Mouse (Mus musculus) spleen, embryonic (tissue): Measurements from ENCODE around the gene 4922502D21Rik.

ENCODE experiments used
- CTCF ChIA-PET: fragments of 350-600 bp; sonication (Branson Sonifier 250); formaldehyde crosslinking; loops from one replicate; lab custom pipeline; 2022; lab: Charles Lee

Gene 4922502D21Rik

GRCm38 (mm10) chr6:129314655-129315168 lies 16.9 kb downstream of the 4922502D21Rik start:
- CTCF ChIA-PET: no interaction called here

GRCm38 (mm10) chr6:129312499-129312898 lies 19.1 kb downstream of the 4922502D21Rik start:
- CTCF ChIA-PET: no interaction called here

- CTCF ChIA-PET: interaction anchor here (0.6 kb wide), 1 partner anchor 9 kb away, joined by 3 read pairs; no protein-coding TSS in a partner anchor
These were observed 27.4 kb downstream of the 4922502D21Rik start for GRCm38 (mm10) chr6:129304180-129304579.

GRCm38 (mm10) chr6:129288708-129289107 lies 42.9 kb downstream of the 4922502D21Rik start:
- CTCF ChIA-PET: no interaction called here

GRCm38 (mm10) chr6:129284384-129285104 lies 47.1 kb downstream of the 4922502D21Rik start:
- CTCF ChIA-PET: interaction anchor here (0.7 kb wide), 1 partner anchor 14 kb away, joined by 3 read pairs; no protein-coding TSS in a partner anchor

- CTCF ChIA-PET: interaction anchor here (0.5 to 0.7 kb wide), 2 partner anchors 47 to 523 kb away, joined by 3 to 17 read pairs; no protein-coding TSS in a partner anchor
These were observed 48.3 kb downstream of the 4922502D21Rik start for GRCm38 (mm10) chr6:129283271-129283670.

GRCm38 (mm10) chr6:129276483-129276882 lies 55.1 kb downstream of the 4922502D21Rik start:
- CTCF ChIA-PET: no interaction called here

- CTCF ChIA-PET: no interaction called here
These were observed 55.9 kb downstream of the 4922502D21Rik start for GRCm38 (mm10) chr6:129275624-129276203.

- CTCF ChIA-PET: interaction anchor here (0.7 kb wide), 1 partner anchor 16 kb away, joined by 3 read pairs; no protein-coding TSS in a partner anchor
These were observed 56.4 kb downstream of the 4922502D21Rik start, which contains the start of gene Cd69 for GRCm38 (mm10) chr6:129275220-129275619. Cd69 (minus strand) TSS chr6:129275436.

GRCm38 (mm10) chr6:129274476-129274875 lies 57.1 kb downstream of the 4922502D21Rik start:
- CTCF ChIA-PET: interaction anchor here (0.7 kb wide), 2 partner anchors 14 to 15 kb away, joined by 3 read pairs; no protein-coding TSS in a partner anchor

GRCm38 (mm10) chr6:129273662-129274061 lies 57.9 kb downstream of the 4922502D21Rik start:
- CTCF ChIA-PET: interaction anchor here (0.7 to 0.8 kb wide), 2 partner anchors 13 to 75 kb away, joined by 3 read pairs; no protein-coding TSS in a partner anchor
